Mouse (Mus musculus): ENCODE measurements around the gene Dhrs4.

Dhrs4 gene

DNA sequence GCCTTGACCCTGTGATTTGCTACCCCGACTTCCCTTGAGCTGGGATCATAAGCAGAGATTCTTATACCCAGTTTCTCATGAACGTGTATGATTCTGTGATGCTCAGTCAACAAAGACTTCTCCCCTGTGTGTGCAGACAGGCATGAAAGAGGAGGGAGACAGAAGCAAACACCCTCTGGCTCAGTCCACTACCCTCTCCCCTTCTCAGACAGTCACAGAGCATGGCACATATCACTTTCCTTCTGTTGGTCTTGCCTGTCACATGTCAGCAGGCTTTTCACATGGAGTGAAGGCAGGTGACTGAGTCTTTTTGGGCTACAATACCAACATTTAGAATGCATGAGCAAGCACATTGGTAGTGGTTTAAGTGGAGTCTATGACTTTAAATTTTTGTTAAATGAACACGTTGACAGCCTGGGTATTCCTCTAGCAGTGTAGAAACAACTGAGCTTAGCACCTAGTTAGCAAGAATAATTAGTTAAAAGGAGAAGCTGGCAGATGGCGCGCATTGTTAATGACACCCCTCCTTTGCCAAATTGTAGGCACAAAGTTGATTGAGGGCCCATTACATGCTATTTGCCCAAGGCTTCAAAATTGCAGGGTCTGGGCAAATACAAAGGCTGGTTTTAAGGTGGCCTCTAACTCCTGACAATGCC, 6.0 kb downstream of the Dhrs4 start:
- in situ Hi-C loops (cut with MboI; ENCODE audit: low sequenced_read_pairs): no loop called here

DNA sequence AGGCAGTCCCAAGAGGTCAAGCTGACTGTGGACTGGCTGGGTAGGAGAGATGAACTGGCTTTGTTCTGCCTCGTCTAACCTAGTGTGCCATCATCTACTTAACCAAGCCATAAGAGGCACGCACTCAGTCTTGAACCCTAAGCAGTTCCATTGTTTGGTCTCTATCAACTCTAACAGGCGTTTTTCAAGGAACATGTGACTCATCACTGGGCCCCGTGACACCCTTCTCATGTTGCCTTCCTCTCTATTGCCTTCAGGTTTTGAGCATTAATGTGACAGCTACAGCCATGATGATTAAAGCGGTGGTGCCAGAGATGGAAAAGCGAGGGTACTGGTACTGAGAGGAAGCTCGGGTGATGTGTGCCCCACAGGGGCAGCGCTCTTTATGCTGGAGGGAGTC, 8.3 kb downstream of the Dhrs4 start:
- in situ Hi-C loops (cut with MboI; ENCODE audit: low sequenced_read_pairs): no loop called here

DNA sequence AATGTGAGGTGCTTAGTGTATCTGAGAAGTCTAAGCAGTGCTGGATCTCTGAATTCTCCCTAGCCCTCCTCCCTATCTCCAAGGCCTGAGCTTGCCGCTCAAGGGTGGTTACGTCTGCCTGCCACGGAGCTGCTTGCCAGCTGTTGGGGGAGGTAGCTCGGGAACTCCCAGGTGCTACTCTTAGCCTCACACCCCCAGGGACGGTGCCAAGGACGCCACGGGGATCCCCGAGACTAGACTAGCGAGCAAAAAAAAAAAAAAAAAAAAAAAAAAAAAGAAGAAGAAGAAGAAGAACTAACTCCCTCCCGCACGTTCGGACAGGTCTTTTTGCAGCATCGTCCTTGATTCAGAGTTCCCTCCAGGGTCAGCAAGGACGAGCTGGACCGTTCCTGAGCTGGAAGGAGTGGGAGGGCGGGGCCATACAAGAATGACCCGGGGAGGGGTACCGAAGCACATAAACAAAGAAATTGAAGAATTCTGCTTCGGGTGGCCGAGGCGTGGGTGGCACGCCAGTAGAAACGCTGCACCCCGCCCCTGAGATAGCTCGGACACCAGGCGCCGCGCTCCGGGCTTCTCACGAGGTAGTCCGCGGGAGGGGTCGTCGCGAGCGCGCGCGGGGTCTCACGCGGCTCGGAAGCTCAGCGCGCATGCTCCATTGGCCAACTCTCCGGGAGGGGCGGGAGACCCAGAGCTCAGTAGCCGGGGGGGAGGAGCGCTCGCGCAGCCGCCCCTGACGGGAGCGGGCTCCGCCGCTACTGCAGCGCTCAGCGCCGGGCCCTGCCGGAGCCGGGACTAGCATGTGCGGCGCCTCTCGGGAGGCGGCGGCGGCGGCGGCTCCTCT, 12.0 kb downstream of the Dhrs4 start, which contains the start of gene Carmil3:
Gene Carmil3 (plus strand): TSS at position 291 of the 841 bp plus-strand sequence.
- in situ Hi-C loops (cut with MboI; ENCODE audit: low sequenced_read_pairs): no loop called here

DNA sequence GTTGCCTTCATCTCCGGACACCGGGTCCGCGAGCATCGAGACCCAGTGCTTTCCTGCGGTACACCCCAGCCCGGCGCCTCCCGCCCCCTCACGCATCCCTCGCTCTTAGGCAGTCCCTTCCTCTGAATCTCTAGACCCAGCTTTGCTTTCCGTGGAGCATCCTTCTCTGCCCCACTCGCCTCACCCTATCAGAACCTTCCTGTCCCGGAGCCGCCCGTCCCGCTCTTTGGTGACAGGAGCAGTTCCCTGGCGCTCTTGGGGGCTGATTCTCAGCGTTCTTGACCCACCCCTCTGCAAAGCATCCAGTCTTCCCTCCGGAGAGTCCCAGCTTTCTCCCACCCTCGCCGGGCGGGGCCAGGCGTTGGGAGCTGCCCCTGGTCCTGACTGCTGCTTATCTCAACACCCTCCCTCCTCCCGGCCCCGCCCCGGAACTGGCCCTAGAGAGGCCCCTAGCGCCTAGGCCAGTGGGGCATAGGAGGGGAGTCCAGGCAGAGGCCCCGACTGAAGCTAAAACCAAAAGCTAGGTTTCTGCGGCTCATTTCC, 12.8 kb downstream of the Dhrs4 start:
- in situ Hi-C loops (cut with MboI; ENCODE audit: low sequenced_read_pairs): no loop called here

DNA sequence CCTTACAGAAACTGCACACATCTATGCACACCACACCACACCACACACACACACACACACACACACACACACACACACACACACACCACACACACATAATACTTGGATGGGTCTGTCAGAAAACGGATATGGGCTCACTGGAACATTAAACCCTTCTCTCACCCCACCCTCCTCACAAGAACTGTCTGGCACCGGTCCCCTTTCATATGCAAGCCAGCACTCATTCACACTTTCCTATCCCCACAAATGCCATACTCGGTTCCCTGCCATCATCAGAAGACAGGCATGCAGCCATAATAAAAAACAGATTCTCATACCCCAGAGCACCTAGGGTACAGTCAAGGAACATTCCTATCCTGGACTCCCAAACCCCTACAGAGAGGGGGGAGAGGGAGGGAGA, 13.5 kb downstream of the Dhrs4 start:
- in situ Hi-C loops (cut with MboI; ENCODE audit: low sequenced_read_pairs): no loop called here

DNA sequence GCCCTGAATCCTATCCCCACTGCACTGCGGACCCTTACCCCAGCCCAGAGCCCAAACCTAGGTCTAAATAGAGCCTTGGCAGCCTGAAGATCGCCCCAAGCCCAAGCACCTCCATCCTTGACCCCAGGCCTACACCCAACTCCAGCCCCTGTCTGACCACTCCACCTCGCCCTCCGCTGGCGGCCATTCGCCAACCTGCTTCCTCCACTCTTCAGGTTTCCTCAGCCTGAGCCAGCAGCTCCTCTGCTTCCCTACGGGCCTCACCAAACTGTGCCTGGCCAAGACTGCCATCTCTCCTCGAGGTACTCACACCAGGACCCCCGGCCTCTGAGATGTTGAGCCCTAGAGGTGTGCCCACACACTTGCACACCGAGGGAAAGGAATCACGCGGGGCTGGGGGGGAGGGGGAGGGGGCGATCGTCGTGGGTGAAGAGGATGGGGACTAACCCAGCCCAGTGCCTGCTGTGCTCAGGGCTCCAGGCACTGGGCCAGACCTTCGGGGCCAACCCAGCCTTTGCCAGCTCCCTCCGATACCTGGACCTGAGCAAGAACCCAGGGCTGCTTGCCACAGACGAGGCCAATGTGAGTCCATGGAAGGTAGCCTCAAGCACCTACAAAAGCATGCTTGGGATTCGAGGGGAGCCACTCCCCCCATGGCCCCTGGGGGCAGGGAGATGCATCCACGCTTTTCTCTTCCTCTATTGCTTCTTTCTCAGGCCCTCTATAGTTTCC, 17.1 kb downstream of the Dhrs4 start:
- in situ Hi-C loops (cut with MboI; ENCODE audit: low sequenced_read_pairs): no loop called here

DNA sequence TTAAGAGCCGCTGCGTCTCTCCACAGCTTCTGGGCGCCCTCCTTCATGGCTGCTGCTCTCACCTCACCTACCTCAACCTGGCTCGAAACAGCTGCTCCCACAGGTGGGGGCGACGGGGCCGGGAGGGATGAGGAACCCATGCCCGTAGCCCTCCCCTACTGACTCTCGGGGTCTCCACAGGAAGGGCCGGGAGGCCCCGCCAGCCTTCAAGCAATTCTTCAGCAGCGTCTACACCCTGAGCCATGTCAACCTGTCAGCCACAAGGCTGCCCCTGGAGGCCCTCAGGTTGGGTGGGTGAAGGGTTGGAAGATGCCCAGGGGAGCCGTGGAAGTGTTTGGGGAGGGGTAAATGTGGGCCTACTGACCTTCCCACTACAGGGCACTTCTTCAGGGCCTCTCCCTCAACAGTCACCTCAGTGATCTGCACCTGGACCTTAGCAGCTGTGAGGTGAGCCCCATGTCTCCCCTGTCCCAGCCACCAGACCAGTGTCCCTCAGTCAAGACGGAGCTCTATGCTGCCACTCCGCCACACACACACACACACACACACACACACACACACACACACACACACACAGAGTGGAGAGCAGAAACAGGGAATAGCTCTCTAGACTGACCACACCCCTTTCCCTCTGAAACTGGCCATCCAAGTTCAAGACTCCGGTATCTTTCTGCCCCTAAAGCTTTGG, 18.3 kb downstream of the Dhrs4 start:
- in situ Hi-C loops (cut with MboI; ENCODE audit: low sequenced_read_pairs): no loop called here

DNA sequence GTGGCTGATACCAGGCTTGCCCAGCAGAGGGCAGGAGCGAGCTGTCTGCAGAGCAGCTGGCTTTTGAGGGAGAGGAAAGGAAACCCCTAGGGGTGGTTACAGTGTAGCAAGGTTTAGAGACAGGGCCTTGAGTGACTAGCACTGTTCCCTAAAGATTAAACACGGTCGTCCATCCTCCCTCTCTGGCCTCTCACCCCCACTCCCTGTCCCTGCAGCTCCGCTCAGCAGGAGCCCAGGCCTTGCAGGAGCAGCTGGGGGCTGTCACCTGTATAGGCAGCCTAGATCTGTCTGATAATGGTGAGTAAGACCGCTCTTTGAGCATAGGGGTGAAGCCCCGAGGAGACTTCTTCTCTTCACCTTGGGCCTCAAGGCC, 18.9 kb downstream of the Dhrs4 start:
- in situ Hi-C loops (cut with MboI; ENCODE audit: low sequenced_read_pairs): no loop called here

DNA sequence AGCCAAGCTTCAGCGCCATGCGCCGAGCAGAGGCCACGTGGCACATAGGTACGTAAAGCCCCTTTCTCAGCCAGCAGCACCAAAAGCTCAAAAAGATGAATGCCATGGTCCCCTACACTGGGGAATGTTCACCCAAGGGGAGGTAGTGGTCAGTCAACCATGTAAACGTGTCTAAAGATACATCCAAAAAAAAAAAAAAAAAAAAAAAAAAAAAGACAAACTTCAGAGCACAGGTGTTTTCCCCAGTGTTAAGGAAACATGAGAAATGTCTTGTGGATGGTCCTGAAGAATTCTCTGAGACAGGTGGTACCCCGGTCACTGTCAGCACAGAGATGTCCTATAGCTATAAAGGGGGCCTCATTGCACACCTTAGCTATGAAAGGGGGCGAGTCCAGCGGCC, 27.1 kb downstream of the Dhrs4 start:
- in situ Hi-C loops (cut with MboI; ENCODE audit: low sequenced_read_pairs): no loop called here

DNA sequence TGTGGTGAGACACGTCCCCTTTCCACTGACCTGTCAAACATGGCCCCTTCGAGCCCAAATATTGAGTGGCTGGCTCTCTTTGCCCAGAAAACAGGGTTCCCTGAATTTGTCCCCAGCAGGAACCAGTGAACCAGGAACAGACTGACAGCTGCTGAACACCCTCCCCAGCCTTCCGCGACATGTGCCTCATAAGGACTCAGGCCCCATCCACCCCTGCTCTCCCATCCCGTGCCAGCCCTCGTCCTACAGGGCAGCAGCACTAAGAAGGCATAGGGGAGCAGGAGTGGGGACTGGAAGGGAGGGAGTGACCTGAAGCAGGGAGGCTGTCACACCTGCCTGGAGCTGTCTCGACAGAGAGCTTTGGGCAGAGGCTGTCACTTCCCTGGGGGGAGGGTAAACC, 29.2 kb downstream of the Dhrs4 start:
- in situ Hi-C loops (cut with MboI; ENCODE audit: low sequenced_read_pairs): no loop called here

DNA sequence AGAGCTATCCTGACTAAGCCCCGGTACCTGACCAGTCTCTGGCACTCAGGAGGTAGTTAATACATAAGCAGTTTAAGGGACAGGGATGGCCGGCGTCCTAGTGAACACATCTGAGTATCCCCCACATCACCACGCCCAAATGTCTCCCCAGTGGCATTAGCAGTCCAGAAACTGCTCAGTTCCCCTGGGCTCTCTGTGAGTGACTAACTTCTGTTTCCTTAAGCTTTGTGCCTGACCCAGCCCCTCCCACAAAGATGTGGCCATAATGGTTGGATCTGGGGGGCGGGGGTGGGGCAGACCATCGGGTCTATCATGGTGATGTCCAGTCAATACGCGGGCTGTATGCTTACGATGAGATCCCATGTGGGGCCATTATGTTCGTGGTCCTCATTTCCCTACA, 31.0 kb downstream of the Dhrs4 start:
- in situ Hi-C loops (cut with MboI; ENCODE audit: low sequenced_read_pairs): no loop called here

DNA sequence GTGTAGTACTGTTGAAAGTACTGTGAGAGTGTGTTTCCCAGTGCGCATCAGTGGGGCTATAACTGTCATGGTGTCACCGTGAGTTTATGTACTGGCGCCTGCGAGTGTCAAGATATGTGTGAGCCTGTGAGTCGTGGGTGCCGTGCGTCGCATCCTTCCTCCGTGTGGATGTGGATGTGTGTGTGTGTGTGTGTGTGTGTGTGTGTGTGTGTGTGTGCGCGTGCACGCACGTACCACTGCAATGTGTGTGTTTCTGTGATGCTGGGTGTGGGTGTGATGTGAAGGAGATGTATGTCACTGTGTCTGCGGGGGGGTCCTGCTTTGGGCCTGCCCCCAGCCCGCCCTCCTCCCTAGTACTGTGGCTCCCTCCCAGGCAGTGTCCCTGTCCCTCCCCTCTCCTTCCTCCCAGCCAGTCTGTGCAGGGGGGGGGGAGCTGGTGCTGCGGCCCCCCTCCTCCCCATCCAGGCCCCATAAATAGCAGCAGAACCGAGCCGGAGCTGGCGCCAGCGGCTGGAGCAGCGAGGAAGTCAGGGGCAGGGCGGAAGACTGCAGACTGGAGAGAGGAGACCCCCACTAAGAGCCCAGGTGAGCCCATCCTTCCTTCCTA, 31.7 kb downstream of the Dhrs4 start, which contains the start of gene Cpne6:
Gene Cpne6 (plus strand): TSS at position 321 of the 607 bp plus-strand sequence.
- in situ Hi-C loops (cut with MboI; ENCODE audit: low sequenced_read_pairs): no loop called here

DNA sequence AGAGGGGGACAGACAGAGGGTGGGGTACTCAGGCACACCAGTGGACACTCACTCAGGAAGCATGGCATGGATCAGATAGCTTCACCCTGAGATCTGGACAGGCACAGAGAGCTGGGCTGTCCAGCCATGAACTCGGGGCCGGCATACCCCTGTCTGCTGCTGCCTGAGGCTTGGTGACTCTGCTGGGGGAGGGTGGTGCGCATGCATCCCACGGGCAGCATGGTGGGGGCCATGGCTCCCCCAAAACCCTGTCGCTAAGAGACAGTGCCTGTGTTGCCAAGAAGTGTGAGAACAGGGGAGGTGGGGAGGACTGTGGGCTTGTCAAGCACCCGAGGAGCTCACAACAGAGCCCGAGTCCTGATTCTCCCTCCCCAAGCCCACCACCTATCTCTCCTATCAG, 32.5 kb downstream of the Dhrs4 start:
- in situ Hi-C loops (cut with MboI; ENCODE audit: low sequenced_read_pairs): no loop called here

DNA sequence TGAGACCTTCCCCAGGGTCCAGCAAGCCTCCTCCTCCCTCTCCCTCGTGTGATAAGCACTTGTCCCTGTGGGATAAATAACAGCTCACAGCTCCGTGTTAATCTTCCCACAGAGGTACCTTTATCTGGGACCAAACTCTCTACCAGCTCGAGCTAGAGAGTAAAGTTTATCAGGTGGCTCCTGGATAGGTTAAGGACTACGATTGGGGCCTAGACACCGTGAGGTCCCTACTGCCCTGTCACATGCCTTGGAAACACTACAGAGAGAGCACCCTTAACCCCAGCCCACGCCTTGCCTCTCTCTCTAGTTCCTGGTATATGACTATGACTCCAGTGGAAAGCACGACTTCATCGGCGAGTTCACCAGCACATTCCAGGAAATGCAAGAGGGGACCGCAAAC, 35.4 kb downstream of the Dhrs4 start:
- in situ Hi-C loops (cut with MboI; ENCODE audit: low sequenced_read_pairs): no loop called here

DNA sequence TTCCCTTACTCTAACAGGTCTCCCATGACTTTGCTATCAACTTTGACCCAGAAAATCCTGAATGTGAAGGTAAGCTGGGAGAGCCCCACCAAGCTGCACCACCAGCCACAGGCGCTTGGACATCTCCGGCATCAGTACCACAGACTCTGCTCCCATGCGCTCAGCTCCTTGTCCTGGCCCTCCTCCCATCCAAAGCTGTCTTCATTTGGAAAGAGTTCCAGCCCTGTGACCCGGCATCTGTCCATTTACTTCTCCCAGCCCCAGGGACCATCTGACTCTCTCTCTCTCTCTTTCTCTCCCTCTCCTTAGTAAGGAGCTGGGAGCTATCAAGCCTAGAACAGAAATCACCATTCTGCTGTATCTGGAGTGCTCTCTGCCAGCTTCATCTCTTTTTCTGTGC, 37.3 kb downstream of the Dhrs4 start:
- in situ Hi-C loops (cut with MboI; ENCODE audit: low sequenced_read_pairs): no loop called here

DNA sequence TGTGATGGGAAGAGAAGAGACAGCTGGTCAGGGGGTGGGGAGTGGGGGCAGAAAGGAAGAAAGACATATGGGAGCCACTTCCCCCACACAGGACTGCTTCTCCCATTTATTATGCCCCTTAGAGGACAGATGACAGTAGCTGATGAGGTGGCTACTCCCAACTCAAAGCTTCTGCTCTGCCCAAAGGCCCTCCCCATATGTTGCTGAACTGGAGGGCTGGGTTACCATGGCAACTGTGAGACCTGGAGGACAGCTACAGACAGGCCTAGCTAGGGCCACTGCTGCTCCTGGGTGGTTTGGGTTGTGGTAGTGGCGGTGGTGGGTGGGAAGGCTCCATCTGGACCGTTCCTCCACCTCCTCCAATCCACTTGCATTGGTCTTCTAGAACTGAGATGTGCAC, 40.3 kb downstream of the Dhrs4 start:
- in situ Hi-C loops (cut with MboI; ENCODE audit: low sequenced_read_pairs): no loop called here

DNA sequence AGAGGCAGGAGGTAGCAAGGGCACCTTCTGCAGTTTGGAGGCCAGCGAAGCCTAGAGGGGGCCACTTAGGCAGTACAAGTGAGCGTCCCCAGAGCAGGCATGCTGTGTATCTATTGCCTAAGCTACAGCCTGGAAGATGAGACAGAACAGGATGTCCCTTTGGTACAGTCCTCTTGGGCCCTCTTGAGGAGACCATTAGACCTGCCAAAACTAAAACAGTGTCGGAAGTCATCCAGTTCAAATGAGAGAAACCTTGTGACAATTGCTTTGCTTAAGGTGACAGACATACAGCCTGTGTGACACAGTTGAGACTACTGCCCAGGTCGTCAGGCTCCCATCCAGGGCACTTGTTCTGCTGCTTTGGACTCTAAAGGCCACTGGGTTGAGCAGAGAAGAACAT, 41.0 kb downstream of the Dhrs4 start:
- in situ Hi-C loops (cut with MboI; ENCODE audit: low sequenced_read_pairs): no loop called here

DNA sequence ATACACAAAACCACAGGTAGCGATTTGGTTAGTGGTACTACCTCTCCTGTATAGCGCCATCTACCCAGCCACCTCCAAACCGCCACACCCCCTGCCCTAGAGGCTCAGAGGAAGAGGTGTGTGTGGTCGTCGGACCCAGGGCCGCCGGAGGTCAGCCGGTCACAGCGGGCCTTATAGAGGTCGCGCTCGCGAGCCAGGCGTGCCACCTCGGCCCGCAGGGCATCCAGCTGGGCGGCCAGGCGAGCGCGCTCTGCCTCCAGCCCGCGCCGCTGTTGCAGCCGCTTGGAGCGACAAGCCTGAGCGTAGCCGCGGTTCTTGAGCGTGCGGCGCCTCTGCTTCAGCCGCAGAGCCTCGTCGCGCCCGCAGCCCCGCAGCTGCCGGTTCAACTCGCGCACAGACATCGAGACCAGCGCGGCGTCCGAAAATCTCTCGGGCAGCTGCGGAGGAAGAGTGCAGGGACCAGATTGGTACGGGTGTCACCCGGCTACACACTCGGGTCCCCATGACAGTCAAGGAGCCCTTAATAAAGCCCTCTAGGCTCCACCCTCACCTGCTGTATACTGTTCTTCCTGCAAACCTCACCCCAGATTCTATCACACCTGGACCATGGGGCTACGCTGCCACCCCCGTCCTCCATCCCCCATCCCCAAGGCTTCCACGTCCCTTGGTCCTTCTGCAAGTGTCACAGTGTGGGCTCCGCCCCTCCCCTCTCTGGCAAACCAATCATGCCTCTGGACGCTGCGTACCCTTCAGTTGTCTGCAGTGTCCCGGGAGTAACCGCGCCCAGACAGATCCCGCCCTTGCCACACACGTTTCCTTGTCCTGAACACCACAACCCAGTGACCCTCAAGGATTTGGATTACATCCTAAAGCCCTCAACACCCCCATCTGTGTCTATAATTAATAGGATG, 42.1 kb downstream of the Dhrs4 start:
- in situ Hi-C loops (cut with MboI; ENCODE audit: low sequenced_read_pairs): no loop called here

DNA sequence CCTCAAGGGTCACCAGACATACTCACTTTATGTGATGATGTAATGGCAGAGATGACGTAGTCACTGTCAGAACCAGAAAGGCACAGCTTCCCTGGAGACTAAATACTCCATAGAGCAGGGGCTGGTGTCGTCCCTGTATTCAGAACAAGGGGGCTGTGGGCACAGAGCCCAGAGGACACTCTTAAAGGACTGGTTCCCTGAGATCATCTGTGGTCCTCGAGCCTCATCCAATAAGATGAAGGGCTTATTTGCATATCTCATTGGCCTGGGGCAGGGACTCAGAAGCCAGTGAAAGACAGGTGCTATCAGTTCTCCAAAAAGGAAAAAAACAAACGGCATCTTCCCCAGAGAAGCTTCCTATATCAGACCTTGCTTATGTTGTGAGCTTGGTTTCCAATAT, 45.5 kb downstream of the Dhrs4 start:
- in situ Hi-C loops (cut with MboI; ENCODE audit: low sequenced_read_pairs): no loop called here

Measured in CH12F3 (cell line).